Mouse (Mus musculus) c-Kit-positive CD71-positive TER-119-positive erythroid progenitor cells, embryonic 14.5 days (primary cell): ENCODE results near the gene Cenph.
A peak's percentile ranks its signal among the peaks of the same experiment; 100 is the strongest.
"Not testable (repeated sequence)": the region's sequence is repeated elsewhere in the genome, so short reads cannot be mapped to it uniquely, and the experiment has no call there.

Source experiments
- DNase-seq: peaks from one replicate; pipeline ENCODE4 v3.0.0-alpha.2; 2013; ENCODE audit warnings: low spot score

Cenph gene

GRCm38 (mm10) chr13:100746090-100746489 is 29.6 kb downstream of the Cenph start:
- no peak for DNase-seq

DNA sequence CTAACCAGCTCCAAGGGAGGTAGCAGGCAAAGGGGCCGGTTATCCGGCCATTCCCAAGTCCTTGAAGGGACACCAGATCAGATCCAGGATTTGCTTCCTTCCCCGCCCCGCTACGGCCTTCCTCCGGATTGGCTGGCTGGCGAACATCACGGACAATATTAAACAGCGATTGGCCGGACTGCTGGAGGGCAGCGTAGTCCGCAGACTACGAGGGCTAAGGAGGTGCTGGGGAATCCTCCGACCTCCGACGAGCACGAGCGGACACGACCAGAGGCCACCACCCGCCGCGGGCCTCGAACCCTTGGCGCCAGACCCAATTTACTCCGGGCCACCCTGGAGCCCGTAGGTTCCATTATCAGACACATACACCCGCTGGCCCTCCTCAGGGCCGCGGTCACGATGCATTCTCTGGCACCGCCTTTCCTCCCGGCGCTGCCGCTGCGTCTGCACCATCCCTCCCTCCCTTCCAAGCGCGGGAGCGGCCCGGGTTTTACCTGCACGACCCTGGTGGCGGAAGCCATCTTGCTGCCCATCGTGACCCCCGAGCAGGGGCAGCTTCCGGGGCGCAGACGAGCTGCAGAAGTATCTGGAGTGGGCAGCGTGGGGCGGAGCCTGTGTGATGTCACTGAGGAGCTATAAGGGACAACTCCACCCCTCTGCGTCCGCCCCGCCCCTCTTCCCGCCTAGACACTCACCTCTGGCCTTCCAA is 31.5 kb downstream of the Cenph start, which contains the start of gene Mrps36:
Mrps36 (minus strand) TSS at position 624 of the 709 bp plus-strand sequence.
- DNase-seq, result peak; percentile 96

- DNase-seq, result no peak
Measured at GRCm38 (mm10) chr13:100743346-100744035, 32.2 kb downstream of the Cenph start.

- no peak for DNase-seq
Measured at GRCm38 (mm10) chr13:100742831-100743230, 32.9 kb downstream of the Cenph start.

- no peak for DNase-seq
Measured at GRCm38 (mm10) chr13:100732756-100733155, 42.9 kb downstream of the Cenph start.

GRCm38 (mm10) chr13:100731462-100732046 is 44.1 kb downstream of the Cenph start:
- not testable (repeated sequence) for DNase-seq

DNA sequence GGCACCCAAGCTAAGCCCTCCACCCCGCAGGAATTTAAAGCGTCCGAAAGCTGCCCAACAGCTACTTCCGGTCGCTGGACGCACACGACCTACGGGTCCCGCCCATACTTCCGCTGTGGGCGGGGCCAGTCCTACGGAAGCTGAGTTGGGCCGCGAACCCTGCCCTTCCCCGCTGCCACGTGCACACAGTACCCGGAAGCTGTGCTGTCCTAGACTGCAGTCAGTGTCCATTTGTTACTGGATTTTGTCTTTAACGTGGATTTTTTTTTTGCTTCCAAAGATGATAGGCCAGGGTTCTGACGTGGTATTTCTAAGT is 44.9 kb downstream of the Cenph start, which contains the start of gene Cdk7:
Cdk7 (minus strand) TSS at position 79 of the 316 bp plus-strand sequence.
- DNase-seq, result peak; percentile 92

- no peak for DNase-seq
Measured at GRCm38 (mm10) chr13:100730153-100730860, 45.4 kb downstream of the Cenph start.

- DNase-seq, result not testable (repeated sequence)
Measured at GRCm38 (mm10) chr13:100728530-100728929, 47.2 kb downstream of the Cenph start.

DNA sequence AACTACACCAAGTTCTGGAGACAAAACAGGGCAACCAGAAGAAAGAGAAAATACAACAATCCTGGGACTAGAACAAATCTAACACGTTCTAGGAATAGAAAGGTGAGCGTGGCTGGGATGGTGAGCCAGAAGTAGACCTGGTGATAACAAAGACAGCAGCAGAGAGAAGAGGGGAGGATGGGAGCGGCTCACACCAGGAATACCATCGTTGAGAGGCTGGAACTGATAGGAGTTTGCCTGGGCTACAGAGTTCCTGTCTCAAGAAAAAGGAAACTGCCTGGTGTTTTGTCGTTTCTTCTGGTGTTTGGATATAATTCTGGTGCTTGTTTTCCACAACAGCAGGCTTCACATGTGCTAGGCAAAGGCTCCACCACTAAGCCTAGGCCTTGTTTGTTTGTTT is 47.6 kb downstream of the Cenph start:
- DNase-seq, result no peak

DNA sequence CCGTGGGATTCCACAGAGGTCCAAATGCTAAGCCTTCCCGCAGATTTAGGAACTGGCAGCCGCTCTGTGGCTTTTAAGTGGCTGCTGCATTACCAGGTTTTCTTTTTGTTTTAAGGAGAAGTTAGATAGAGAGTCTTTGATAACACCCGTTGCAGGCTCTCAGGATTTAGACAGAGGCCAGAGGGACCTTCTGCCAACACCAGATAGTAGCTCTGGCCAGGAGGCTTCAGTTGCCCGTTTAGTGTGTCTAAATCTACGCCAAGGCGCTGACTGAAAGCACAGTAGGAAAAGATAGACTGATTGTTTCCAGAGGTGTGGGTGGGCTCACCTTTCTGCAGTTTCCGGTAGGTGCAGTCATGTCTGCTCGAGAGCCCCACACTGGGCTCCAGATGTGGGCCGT is 50.5 kb downstream of the Cenph start:
- DNase-seq, result no peak

DNA sequence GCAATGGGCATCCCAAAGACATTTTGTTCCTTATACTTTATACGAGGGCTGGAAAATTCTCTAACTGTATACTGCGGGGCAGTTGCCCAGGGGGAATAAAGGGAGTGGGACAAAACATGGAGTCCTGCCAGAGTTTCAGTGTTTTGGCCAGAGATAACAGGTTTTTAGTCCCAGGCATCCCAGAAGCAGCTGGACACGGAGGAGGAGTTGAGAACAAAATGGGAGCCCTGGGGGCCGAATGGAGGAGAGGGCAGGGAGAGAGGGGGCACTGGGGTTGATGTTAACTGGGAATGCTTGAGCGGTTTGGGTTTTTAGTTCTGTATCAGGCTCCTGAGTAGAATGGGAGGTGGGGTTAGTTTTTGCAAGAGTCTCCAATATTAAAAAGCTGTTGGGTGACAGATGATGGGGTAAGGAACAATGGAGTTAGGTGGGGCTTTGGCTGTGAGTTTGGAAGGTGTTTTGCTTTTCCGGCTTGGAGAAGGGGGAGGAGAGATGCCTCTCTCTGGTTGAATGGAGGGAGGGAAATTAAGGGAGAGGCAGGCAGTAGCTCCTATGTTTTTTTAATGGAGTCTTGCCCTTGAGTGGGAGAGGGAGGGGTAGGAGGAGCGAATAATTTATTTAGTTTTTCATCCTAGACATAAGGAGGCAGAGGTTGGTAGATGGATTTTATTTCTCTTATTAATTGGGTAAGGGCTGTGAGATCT is 51.5 kb downstream of the Cenph start:
- no peak for DNase-seq

DNA sequence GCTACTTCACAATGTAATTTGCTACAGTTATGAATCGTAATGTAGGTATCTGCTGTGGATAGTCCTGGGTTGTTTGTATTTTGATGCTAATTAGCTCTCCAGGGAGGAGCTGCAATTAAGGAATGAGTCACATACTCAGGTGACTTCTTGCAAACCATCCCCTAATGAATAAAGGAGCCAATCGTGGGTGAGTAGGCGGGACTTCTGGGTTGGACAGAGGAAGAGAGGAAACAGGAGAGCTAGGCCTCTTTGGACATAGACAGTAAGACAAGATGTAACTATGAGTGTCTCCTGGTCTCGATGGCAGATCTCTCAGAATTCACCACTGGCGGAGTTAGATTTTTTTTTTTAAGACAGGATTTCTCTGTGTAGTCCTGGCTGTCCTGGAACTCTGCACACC is 54.0 kb downstream of the Cenph start:
- no peak for DNase-seq

DNA sequence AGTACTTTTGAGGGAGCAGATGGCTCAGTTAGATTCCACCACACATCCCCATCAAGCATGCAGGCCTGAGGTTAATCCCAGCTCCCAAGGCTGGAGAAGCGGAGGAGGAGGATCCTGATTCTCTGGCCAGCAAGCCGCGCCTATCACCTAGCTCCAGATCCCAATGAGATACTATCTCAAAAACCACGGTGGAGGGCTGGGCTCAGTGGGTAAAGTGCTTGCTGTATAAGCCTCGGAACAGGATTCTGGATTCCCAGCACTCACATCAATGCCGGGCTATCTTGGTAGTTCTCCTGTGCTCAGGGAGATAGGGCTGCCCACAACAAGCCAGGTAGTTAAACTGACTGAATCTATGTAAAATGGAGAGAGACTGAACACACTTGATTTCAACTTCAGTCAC is 60.2 kb downstream of the Cenph start:
- no peak for DNase-seq
